Mouse (Mus musculus) heart, postnatal 10 days (tissue): ENCODE measurements around the gene Gpam. TPM values are rescaled to one million over a fixed set of nuclear protein-coding genes. Genes with fewer than 3 reads are reported as not detected.
A peak's percentile ranks its signal among the peaks of the same experiment; 100 is the strongest.

Experiments
- DNase-seq, 2 experiments: peaks; one replicate each; pipeline ENCODE4 v3.0.0; 2021
- intact Hi-C: fragments of 180-260 bp; cut with DNase I; formaldehyde crosslinking; loops from one replicate; pipeline ENCODE4 v1.15.1; 2025
- total RNA-seq, 2 experiments: library from RNA; stranded (reverse); gene quantifications; 2 replicates each; pipeline ENCODE4 v1.2.3; 2021

Gene Gpam
- total RNA-seq, 2 experiments from 2014 or later, result 128 to 164 TPM

- no peak for DNase-seq
- intact Hi-C loops, result no loop called here
These were observed 16.6 kb upstream of the Gpam start for GRCm38 (mm10) chr19:55143391-55144300.

GRCm38 (mm10) chr19:55139301-55139700, 12.3 kb upstream of the Gpam start:
- no peak for DNase-seq
- intact Hi-C loops, result no loop called here

- DNase-seq, result no peak
These were observed 11.5 kb upstream of the Gpam start for GRCm38 (mm10) chr19:55138506-55138905.

GRCm38 (mm10) chr19:55137884-55138283, 10.8 kb upstream of the Gpam start:
- peak; percentile 29 to 42 for DNase-seq
- intact Hi-C loops, result no loop called here

More at GRCm38 (mm10) chr19:55138506-55138905, 11.5 kb upstream of the Gpam start:
- intact Hi-C loops, result no loop called here

GRCm38 (mm10) chr19:55136693-55137427, 9.8 kb upstream of the Gpam start:
- intact Hi-C loops, result no loop called here
- DNase-seq, result peak; percentile 82 to 86

- DNase-seq, result no peak
- intact Hi-C loops, result no loop called here
These were observed 8.9 kb upstream of the Gpam start for GRCm38 (mm10) chr19:55135918-55136317.

GRCm38 (mm10) chr19:55134521-55134920, 7.5 kb upstream of the Gpam start:
- intact Hi-C loops, result no loop called here
- DNase-seq, result no peak

GRCm38 (mm10) chr19:55132476-55132875, 5.4 kb upstream of the Gpam start:
- intact Hi-C loops, result no loop called here
- DNase-seq, result no peak

- intact Hi-C loops, result no loop called here
- no peak for DNase-seq
These were observed 4.7 kb upstream of the Gpam start for GRCm38 (mm10) chr19:55131747-55132146.

GRCm38 (mm10) chr19:55128469-55128868, 1.4 kb upstream of the Gpam start:
- DNase-seq, result no peak
- intact Hi-C loops, result no loop called here

- DNase-seq, result no peak
- intact Hi-C loops, result no loop called here
These were observed 1.6 kb downstream of the Gpam start for GRCm38 (mm10) chr19:55125456-55125855.

GRCm38 (mm10) chr19:55123001-55123536, 4.0 kb downstream of the Gpam start:
- intact Hi-C loops, result no loop called here
- no peak for DNase-seq

GRCm38 (mm10) chr19:55122351-55122980, 4.6 kb downstream of the Gpam start:
- intact Hi-C loops, result no loop called here

GRCm38 (mm10) chr19:55121836-55122235, 5.2 kb downstream of the Gpam start:
- intact Hi-C loops, result no loop called here
- DNase-seq, result no peak

More at GRCm38 (mm10) chr19:55122351-55122980, 4.6 kb downstream of the Gpam start:
- DNase-seq, result no peak

- intact Hi-C loops, result no loop called here
- no peak for DNase-seq
These were observed 6.4 kb downstream of the Gpam start for GRCm38 (mm10) chr19:55120518-55121244.

- intact Hi-C loops, result no loop called here
- DNase-seq, result peak; percentile 50 to 58
These were observed 7.5 kb downstream of the Gpam start for GRCm38 (mm10) chr19:55119541-55119940.

GRCm38 (mm10) chr19:55117991-55118390, 9.0 kb downstream of the Gpam start:
- no peak for DNase-seq
- intact Hi-C loops, result no loop called here

GRCm38 (mm10) chr19:55117059-55117815, 9.8 kb downstream of the Gpam start:
- intact Hi-C loops, result no loop called here

GRCm38 (mm10) chr19:55115532-55115931, 11.5 kb downstream of the Gpam start:
- DNase-seq, result no peak
- intact Hi-C loops, result no loop called here

More at GRCm38 (mm10) chr19:55117059-55117815, 9.8 kb downstream of the Gpam start:
- DNase-seq, result no peak
